Mouse (Mus musculus): ENCODE data around the gene Cdc27. TPM values are rescaled to one million over a fixed set of nuclear protein-coding genes. Genes with fewer than 3 reads are reported as not detected.

The Cdc27 gene
- total and polyA plus RNA-seq, 3 experiments = 34.0 to 86.8 (median 71.9) TPM

GRCm38 (mm10) chr11:104481971-104482370 is 68.4 kb downstream of the Cdc27 start:
- in situ Hi-C loops (cut with MboI; ENCODE audit: low pct_ligation_motif_present, low pct_unique_long_range_greater_than_20kb, low sequenced_read_pairs) = no loop called here
- TF ChIP-seq ZNF384 (IDR thresholded peaks at IDR 0.05; ENCODE audit: low read depth, low read length) (no peak), MAFK (IDR thresholded peaks at IDR 0.05; ENCODE audit: insufficient replicate concordance, low read length) (no peak), PAX5 (IDR thresholded peaks at IDR 0.05; ENCODE audit: low read length) (no peak), JUN (IDR thresholded peaks at IDR 0.05; ENCODE audit: insufficient read depth, low read depth, low read length) (no peak), RAD21 (IDR thresholded peaks at IDR 0.05; ENCODE audit: low read depth, low read length) (no peak), POLR2A (IDR thresholded peaks at IDR 0.05; ENCODE audit: low read depth, low read length) (no peak), SMC3 (IDR thresholded peaks at IDR 0.05; ENCODE audit: low read depth, low read length) (no peak), IRF4 (IDR thresholded peaks at IDR 0.05; ENCODE audit: low read depth, low read length) (no peak), POLR2AphosphoS2 (IDR thresholded peaks at IDR 0.05; ENCODE audit: low read depth, low read length) (no peak), UBTF (IDR thresholded peaks at IDR 0.05; ENCODE audit: low read depth, low read length) (no peak), TBP (conservative IDR thresholded peaks at IDR 0.05; ENCODE audit: low read depth, low read length) (no peak), MYC (IDR thresholded peaks at IDR 0.05; ENCODE audit: low read depth, low read length) (no peak)
- Histone ChIP-seq H3K4me2 (ENCODE audit: insufficient read depth, low read depth, poor library complexity, severe bottlenecking) (no peak overlapping the region), H3K36me3 (replicated peaks in 1 of 2; ENCODE audit: control insufficient read depth in 1 of 2, insufficient read depth in 1 of 2, low read length in 1 of 2) (no peaks in the 10 kb centered on the region), H3K27ac (ENCODE audit: insufficient read depth, low read depth) (no peak overlapping the region), H3K4me3 (replicated peaks in 1 of 3; ENCODE audit: low read depth in 2 of 3, low read length in 2 of 3, poor library complexity in 1 of 3) (no peak overlapping the region), H3K4me1 (ENCODE audit: control insufficient read depth in 1 of 2, insufficient read depth in 2 of 2) (peaks cover 0 to 4% of the 10 kb centered on the region in 2 experiments; a peak in 1 of 4 replicates), H3K9ac (ENCODE audit: insufficient read depth, low read depth) (no peak overlapping the region), H3K27me3 (replicated peaks) (no peaks in the 10 kb centered on the region), H3K9me3 (replicated peaks; ENCODE audit: low read length) (peaks cover 6% of the 10 kb centered on the region), H3K79me2 (replicated peaks; ENCODE audit: control insufficient read depth, extremely low read depth, insufficient read depth, poor library complexity, severe bottlenecking) (no peaks in the 10 kb centered on the region)
- no peak for DNase-seq (ENCODE audit: extremely low read depth)
- dilution Hi-C loops (cut with MboI; ENCODE audit: extremely low pct_ligation_motif_present, extremely low pct_unique_long_range_greater_than_20kb, low sequenced_read_pairs) = no loop called here

GRCm38 (mm10) chr11:104479505-104479904 is 70.9 kb downstream of the Cdc27 start:
- Histone ChIP-seq H3K4me1 (ENCODE audit: control insufficient read depth in 1 of 2, insufficient read depth in 2 of 2) (peaks cover 0 to 4% of the 10 kb centered on the region in 2 experiments; a peak in 1 of 4 replicates), H3K36me3 (replicated peaks in 1 of 2; ENCODE audit: control insufficient read depth in 1 of 2, insufficient read depth in 1 of 2, low read length in 1 of 2) (no peaks in the 10 kb centered on the region), H3K27me3 (replicated peaks) (no peaks in the 10 kb centered on the region), H3K4me3 (replicated peaks in 1 of 3; ENCODE audit: low read depth in 2 of 3, low read length in 2 of 3, poor library complexity in 1 of 3) (no peak overlapping the region), H3K4me2 (ENCODE audit: insufficient read depth, low read depth, poor library complexity, severe bottlenecking) (no peak overlapping the region), H3K9me3 (replicated peaks; ENCODE audit: low read length) (no peaks in the 10 kb centered on the region), H3K9ac (ENCODE audit: insufficient read depth, low read depth) (no peak overlapping the region), H3K27ac (ENCODE audit: insufficient read depth, low read depth) (no peak overlapping the region), H3K79me2 (replicated peaks; ENCODE audit: control insufficient read depth, extremely low read depth, insufficient read depth, poor library complexity, severe bottlenecking) (no peaks in the 10 kb centered on the region)
- no peak for DNase-seq (ENCODE audit: extremely low read depth)
- in situ Hi-C loops (cut with MboI; ENCODE audit: low pct_ligation_motif_present, low pct_unique_long_range_greater_than_20kb, low sequenced_read_pairs) = no loop called here
- TF ChIP-seq USF2 (conservative IDR thresholded peaks at IDR 0.05; ENCODE audit: low read depth, low read length) = no peak
- no peak for TF ChIP-seq ELF1 (IDR thresholded peaks at IDR 0.05; ENCODE audit: low read depth, low read length)
- TF ChIP-seq MEF2A (IDR thresholded peaks at IDR 0.05; ENCODE audit: borderline replicate concordance, low read depth, low read length) = no peak
- no peak for TF ChIP-seq ETS1 (conservative IDR thresholded peaks at IDR 0.05; ENCODE audit: low read depth, low read length)
- TF ChIP-seq JUND (conservative IDR thresholded peaks at IDR 0.05; ENCODE audit: low read depth, low read length) = no peak
- TF ChIP-seq PAX5 (IDR thresholded peaks at IDR 0.05; ENCODE audit: low read length) = no peak
- no peak for TF ChIP-seq UBTF (IDR thresholded peaks at IDR 0.05; ENCODE audit: low read depth, low read length)
- TF ChIP-seq MAX (IDR thresholded peaks at IDR 0.05; ENCODE audit: low read length) = no peak
- no peak for TF ChIP-seq CHD2 (IDR thresholded peaks at IDR 0.05; ENCODE audit: low read length)
- no peak for TF ChIP-seq ZC3H11A (IDR thresholded peaks at IDR 0.05; ENCODE audit: low read depth, low read length)
- no peak for TF ChIP-seq E2F4 (IDR thresholded peaks at IDR 0.05; ENCODE audit: insufficient replicate concordance, low read depth, low read length)
- TF ChIP-seq MYC (IDR thresholded peaks at IDR 0.05; ENCODE audit: low read depth, low read length) = no peak
- TF ChIP-seq JUN (IDR thresholded peaks at IDR 0.05; ENCODE audit: insufficient read depth, low read depth, low read length) = no peak
- no peak for TF ChIP-seq POLR2AphosphoS2 (IDR thresholded peaks at IDR 0.05; ENCODE audit: low read depth, low read length)
- no peak for TF ChIP-seq RAD21 (IDR thresholded peaks at IDR 0.05; ENCODE audit: low read depth, low read length)
- dilution Hi-C loops (cut with MboI; ENCODE audit: extremely low pct_ligation_motif_present, extremely low pct_unique_long_range_greater_than_20kb, low sequenced_read_pairs) = no loop called here

Data from CH12.LX (cell line).